Mouse (Mus musculus) heart, postnatal 0 days (tissue): ENCODE measurements around the gene Efhc1.

Source experiments
- CTCF ChIP-seq: IDR thresholded peaks from 2 replicates; pipeline ENCODE4 v1.5.1; 2016; ENCODE audit warnings: antibody characterized with exemption, control low read depth, low read depth
- EP300 ChIP-seq: IDR thresholded peaks from 2 replicates; pipeline ENCODE4 v1.6.1; 2016; ENCODE audit warnings: antibody characterized with exemption, low read depth

DNA sequence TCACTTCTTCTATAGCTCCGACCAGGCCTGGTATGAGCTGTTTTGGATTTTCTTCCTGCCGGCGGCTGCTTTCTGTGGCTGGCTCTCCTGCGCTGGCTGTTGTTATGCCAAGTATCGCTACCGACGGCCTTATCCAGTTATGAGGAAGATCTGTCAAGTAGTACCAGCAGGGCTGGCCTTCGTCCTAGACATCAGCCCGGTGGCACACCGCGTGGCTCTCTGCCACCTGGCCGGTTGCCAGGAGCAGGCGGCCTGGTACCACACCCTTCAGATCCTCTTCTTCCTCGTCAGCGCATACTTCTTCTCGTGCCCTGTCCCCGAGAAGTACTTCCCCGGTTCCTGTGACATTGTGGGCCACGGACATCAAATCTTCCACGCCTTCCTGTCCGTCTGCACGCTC is 16.3 kb upstream of the Efhc1 start:
- TF ChIP-seq CTCF, result no peak
- TF ChIP-seq EP300, result no peak
